Mouse (Mus musculus) heart, adult 2 months (tissue): ENCODE results near the gene Palld. TPM values are rescaled to one million over a fixed set of nuclear protein-coding genes. Genes with fewer than 3 reads are reported as not detected.

Experiments
- DNase-seq, 2 experiments: peaks; one replicate each; pipeline ENCODE4 v3.0.0; 2021
- H3K27ac ChIP-seq: fragments of 200-600 bp; 2 replicates; pipeline ENCODE4 v1.8.1; 2022
- H3K27me3 ChIP-seq: fragments of 200-500 bp; 2 replicates; pipeline ENCODE4 v1.6.1; 2012; ENCODE audit warnings: mild to moderate bottlenecking, low read length, inconsistent platforms, mixed read lengths; ENCODE audit not compliant: control insufficient read depth, insufficient read depth
- H3K36me3 ChIP-seq: fragments of 200-500 bp; 2 replicates; pipeline ENCODE4 v1.6.1; 2012; ENCODE audit warnings: low read length, inconsistent platforms; ENCODE audit not compliant: control insufficient read depth, insufficient read depth
- H3K4me1 ChIP-seq: fragments of 200-500 bp; 2 replicates; pipeline ENCODE4 v1.6.1; 2011; ENCODE audit warnings: low read length; ENCODE audit not compliant: control insufficient read depth, insufficient read depth
- H3K4me3 ChIP-seq: fragments of 200-600 bp; 2 replicates; pipeline ENCODE4 v1.8.1; 2022
- H3K79me2 ChIP-seq: fragments of 200-500 bp; replicated peaks from 2 replicates; pipeline ENCODE4 v1.6.1; 2012; ENCODE audit warnings: mild to moderate bottlenecking, inconsistent platforms, low read length, moderate library complexity, mixed read lengths; ENCODE audit not compliant: control insufficient read depth, insufficient read depth
- H3K9ac ChIP-seq: fragments of 200-500 bp; 2 replicates; pipeline ENCODE4 v1.6.1; 2012; ENCODE audit warnings: low read depth, mild to moderate bottlenecking, control low read depth, inconsistent platforms, low read length, mixed read lengths
- CTCF ChIP-seq: fragments of 200-600 bp; IDR thresholded peaks from 2 replicates; pipeline ENCODE4 v1.8.1; 2022; ENCODE audit warnings: antibody characterized with exemption, mild to moderate bottlenecking, moderate library complexity
- EP300 ChIP-seq: fragments of 200-500 bp; IDR thresholded peaks from 2 replicates; pipeline ENCODE4 v1.6.1; 2011; ENCODE audit warnings: low read depth, low read length, control low read depth; ENCODE audit not compliant: insufficient read depth
- POLR2A ChIP-seq: fragments of 200-500 bp; IDR thresholded peaks from 2 replicates; pipeline ENCODE4 v1.6.1; 2011; ENCODE audit warnings: mild to moderate bottlenecking, low read depth, low read length, control low read depth; ENCODE audit not compliant: insufficient read depth
- WGBS: fragments of 180-500 bp; shearing (Covaris S2); methylation state at CpG from one replicate; pipeline ENCODE4 v1.1.7; 2018; 5-methylcytosine and 5-hydroxymethylcytosine counted together
- intact Hi-C: fragments of 180-260 bp; cut with DNase I; formaldehyde crosslinking; loops from one replicate; pipeline ENCODE4 v1.15.1; 2025
- long read RNA-seq: library from polyadenylated mRNA; stranded (forward); transcript quantifications from one replicate; pipeline ENCODE4 v2.0.0, GENCODE M21; 2021
- polyA plus RNA-seq: library from polyadenylated mRNA; depleted of rRNA; stranded (reverse); fragments of >200 nt; gene quantifications from 2 replicates; pipeline ENCODE4 v1.2.3, GENCODE M21; 2012; rRNA removed
- total RNA-seq, 2 experiments: library from RNA; stranded (reverse); gene quantifications; 2 replicates each; pipeline ENCODE4 v1.2.3; 2021

Gene Palld
- total RNA-seq (100 to 1,000 TPM; 169 to 188 TPM), polyA plus RNA-seq (60.3 and 70.8 TPM in 2 replicates)
- long read RNA-seq, full-length matches to known transcripts: 17 of 134 reads
- long read RNA-seq, partial matches to known transcripts: 60 of 134 reads
- long read RNA-seq, other reads (novel, unspliced or antisense): 57 of 134 reads

GRCm38 (mm10) chr8:61902521-61902920, at the start of gene Palld:
Gene Palld (minus strand): TSS chr8:61902690.
- intact Hi-C loops: no loop called here
- Histone ChIP-seq H3K9ac (peak within 1 kb of the TSS; percentile 56; the same call in 1 of the 2 replicates), H3K4me1 (no peaks in the 10 kb centered on the region; the same call in 1 of the 2 replicates), H3K27me3 (no peaks in the 10 kb centered on the region), H3K36me3 (no peaks in the 10 kb centered on the region), H3K4me3 (peak within 1 kb of the TSS; percentile 33), H3K27ac (peak within 1 kb of the TSS; percentile 86), H3K79me2 (no peaks in the 10 kb centered on the region)
- TF ChIP-seq EP300 (0 out of 2 replicates have a peak, but pooled peaks have one; percentile 39), CTCF (no peak), POLR2A (peak; percentile 78)
- no peak for DNase-seq
- WGBS: 53% methylated on average over 5 of the region's 5 CpGs

- no peaks in the 10 kb centered on the region for H3K79me2 ChIP-seq
- peaks cover 5% of the 10 kb centered on the region for H3K36me3 ChIP-seq
- no peak overlapping the region for H3K27ac ChIP-seq
- WGBS: 81% methylated on average over 2 of the region's 2 CpGs
- DNase-seq: no peak
- intact Hi-C loops: no loop called here
- no peak overlapping the region for H3K4me3 ChIP-seq
- TF ChIP-seq CTCF (no peak), EP300 (no peak), POLR2A (no peak)
- H3K4me1 ChIP-seq: no peaks in the 10 kb centered on the region; the same call in 1 of the 2 replicates
- H3K9ac ChIP-seq: no peak overlapping the region
- no peaks in the 10 kb centered on the region for H3K27me3 ChIP-seq
Measured at GRCm38 (mm10) chr8:61937576-61937975, 35.1 kb upstream of the Palld start.

GRCm38 (mm10) chr8:61933243-61933642, 30.8 kb upstream of the Palld start:
- no peak for DNase-seq
- intact Hi-C loops: no loop called here
- no peak overlapping the region for H3K4me3 ChIP-seq
- no peaks in the 10 kb centered on the region for H3K27me3 ChIP-seq
- H3K36me3 ChIP-seq: peaks cover 8% of the 10 kb centered on the region
- no peak overlapping the region for H3K9ac ChIP-seq
- WGBS: 12% methylated on average over 2 of the region's 2 CpGs
- TF ChIP-seq CTCF (no peak), EP300 (no peak), POLR2A (no peak)
- no peaks in the 10 kb centered on the region; the same call in 1 of the 2 replicates for H3K4me1 ChIP-seq
- no peaks in the 10 kb centered on the region; the same call in 1 of the 2 replicates for H3K79me2 ChIP-seq
- no peak overlapping the region for H3K27ac ChIP-seq

GRCm38 (mm10) chr8:61927777-61928494, 25.4 kb upstream of the Palld start, which contains the start of gene Ddx60:
Gene Ddx60 (plus strand): TSS chr8:61928087.
- no peaks in the 10 kb centered on the region for H3K27me3 ChIP-seq
- intact Hi-C loops: no loop called here
- TF ChIP-seq EP300 (no peak), CTCF (no peak), POLR2A (peak; percentile 92)

GRCm38 (mm10) chr8:61924518-61924917, 22.0 kb upstream of the Palld start:
- DNase-seq: no peak
- 97% methylated on average over 1 of the region's 1 CpGs for WGBS
- no peaks in the 10 kb centered on the region; the same call in 1 of the 2 replicates for H3K79me2 ChIP-seq
- H3K27me3 ChIP-seq: no peaks in the 10 kb centered on the region
- peaks cover 9% of the 10 kb centered on the region for H3K36me3 ChIP-seq
- no peak overlapping the region for H3K27ac ChIP-seq
- no peak overlapping the region for H3K9ac ChIP-seq
- intact Hi-C loops: no loop called here
- no peak for TF ChIP-seq POLR2A
- TF ChIP-seq CTCF: no peak
- no peak for TF ChIP-seq EP300
- H3K4me3 ChIP-seq: no peak overlapping the region
- H3K4me1 ChIP-seq: no peaks in the 10 kb centered on the region; the same call in 1 of the 2 replicates

More at GRCm38 (mm10) chr8:61927777-61928494, 25.4 kb upstream of the Palld start, which contains the start of gene Ddx60:
- no peaks in the 10 kb centered on the region; the same call in 1 of the 2 replicates for H3K4me1 ChIP-seq
- peaks cover 13% of the 10 kb centered on the region for H3K36me3 ChIP-seq
- H3K27ac ChIP-seq: peak within 1 kb of the TSS; percentile 94
- DNase-seq: peak; percentile 79 to 81
- H3K4me3 ChIP-seq: peak within 1 kb of the TSS; percentile 89
- WGBS: 2% methylated on average over 22 of the region's 22 CpGs
- H3K9ac ChIP-seq: peak within 1 kb of the TSS; percentile 80
- no peaks in the 10 kb centered on the region; the same call in 1 of the 2 replicates for H3K79me2 ChIP-seq
